Mouse (Mus musculus) stomach, embryonic 15.5 days (tissue): ENCODE measurements around the gene Borcs6. TPM values are rescaled to one million over a fixed set of nuclear protein-coding genes. Genes with fewer than 3 reads are reported as not detected.
A peak's percentile ranks its signal among the peaks of the same experiment; 100 is the strongest.

Experiments
- ATAC-seq: fragments of 200-750 bp; cut with Nextera tagmentation; 2 replicates; pipeline ENCODE4 v1.8.0; 2017; ENCODE audit warnings: low read depth, moderate number of reproducible peaks, moderate TSS enrichment; ENCODE audit not compliant: insufficient read depth, low FRiP score
- H3K27ac ChIP-seq: fragments of 300-500 bp; sonication (generic); 2 replicates; pipeline ENCODE4 v1.5.1; 2015; ENCODE audit warnings: mild to moderate bottlenecking, inconsistent platforms
- H3K27me3 ChIP-seq: fragments of 300-500 bp; sonication (generic); replicated peaks from 2 replicates; pipeline ENCODE4 v1.6.1; 2015; ENCODE audit warnings: inconsistent platforms
- H3K36me3 ChIP-seq: fragments of 300-500 bp; sonication (generic); 2 replicates; pipeline ENCODE4 v1.6.1; 2015; ENCODE audit warnings: inconsistent platforms
- H3K4me1 ChIP-seq: fragments of 300-500 bp; sonication (generic); 2 replicates; pipeline ENCODE4 v1.6.1; 2015; ENCODE audit warnings: inconsistent platforms
- H3K4me2 ChIP-seq: fragments of 300-500 bp; sonication (generic); 2 replicates; pipeline ENCODE4 v1.6.1; 2015; ENCODE audit warnings: mild to moderate bottlenecking, inconsistent platforms
- H3K4me3 ChIP-seq: fragments of 300-500 bp; sonication (generic); replicated peaks from 2 replicates; pipeline ENCODE4 v1.5.1; 2015; ENCODE audit warnings: inconsistent platforms
- H3K9ac ChIP-seq: fragments of 300-500 bp; sonication (generic); 2 replicates; pipeline ENCODE4 v1.6.1; 2015; ENCODE audit warnings: inconsistent platforms
- H3K9me3 ChIP-seq: fragments of 300-500 bp; sonication (generic); 2 replicates; pipeline ENCODE4 v1.6.1; 2016; ENCODE audit warnings: inconsistent platforms
- WGBS: fragments of 180-500 bp; shearing (Covaris S2); methylation state at CpG from one replicate; pipeline ENCODE4 v1.1.7; 2015; 5-methylcytosine and 5-hydroxymethylcytosine counted together
- polyA plus RNA-seq: library from polyadenylated mRNA; unstranded; fragments of >200 nt; fragmentation: Nextera tagmentation; extraction: Ambion mirVana; gene quantifications from 2 replicates; pipeline ENCODE4 v1.2.1, GENCODE M21; 2015

Borcs6 gene
- polyA plus RNA-seq, 1 experiment from 2014 or later = 10.7 TPM

DNA sequence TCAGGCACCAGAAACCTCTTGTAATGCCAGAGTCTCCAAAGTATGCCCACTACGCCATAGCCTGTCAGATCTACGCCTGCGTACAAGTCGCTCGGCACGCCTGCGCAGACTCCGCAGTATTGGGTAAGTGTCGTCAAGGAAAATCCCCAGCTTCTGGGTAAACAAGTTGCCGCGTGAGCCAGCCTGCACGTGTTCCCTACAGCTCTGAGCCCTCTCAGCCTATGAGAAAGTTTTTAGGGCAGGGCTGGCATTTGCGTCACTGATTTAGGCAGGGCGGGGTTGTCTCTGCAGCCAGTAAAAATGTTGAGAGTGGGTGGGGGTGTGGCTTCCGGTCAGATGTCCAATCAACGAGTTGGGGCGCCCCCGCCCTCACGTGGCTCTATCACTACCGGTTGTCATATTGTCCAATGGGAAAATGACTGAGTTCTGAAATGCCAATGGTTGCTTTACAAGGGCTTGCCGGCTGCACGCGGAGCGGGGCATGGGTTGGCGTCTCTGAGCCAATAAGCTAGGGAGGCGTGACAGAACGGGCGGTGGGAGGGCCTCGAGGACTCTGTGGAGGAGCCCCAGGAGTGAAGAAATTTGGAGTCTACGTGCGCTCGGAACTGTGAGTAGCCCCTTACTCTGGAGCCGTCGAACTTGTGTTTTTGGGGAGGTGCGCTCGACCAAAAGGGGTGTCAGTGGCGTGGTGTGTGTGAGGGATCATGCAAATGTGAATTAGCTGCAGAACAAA, 35.3 kb downstream of the Borcs6 start, which contains the start of gene Per1:
Gene Per1, plus strand, starts transcription at position 521 of the 733 bp plus-strand sequence.
- H3K9ac ChIP-seq = peak within 1 kb of the TSS; percentile 77
- H3K36me3 ChIP-seq = 0 out of 2 replicates have a peak, but pooled peaks cover 8% of the 10 kb centered on the region
- peak; percentile 89 for ATAC-seq
- H3K9me3 ChIP-seq = no peaks in the 10 kb centered on the region
- H3K4me1 ChIP-seq = peaks cover 31% of the 10 kb centered on the region
- H3K27ac ChIP-seq = peak within 1 kb of the TSS; percentile 98
- peak within 1 kb of the TSS; percentile 91 for H3K4me2 ChIP-seq
- no peaks in the 10 kb centered on the region for H3K27me3 ChIP-seq
- WGBS = under 1% methylated on average over 37 of the region's 37 CpGs
- peak within 1 kb of the TSS; percentile 66 for H3K4me3 ChIP-seq

GRCm38 (mm10) chr11:69095511-69096231, 36.2 kb downstream of the Borcs6 start:
- Histone ChIP-seq H3K9me3 (no peaks in the 10 kb centered on the region), H3K27ac (peak overlapping the region; percentile 98), H3K36me3 (peaks cover 9% of the 10 kb centered on the region), H3K9ac (peak overlapping the region; percentile 77), H3K4me2 (peak overlapping the region; percentile 91), H3K27me3 (no peaks in the 10 kb centered on the region), H3K4me1 (peaks cover 33% of the 10 kb centered on the region), H3K4me3 (peak overlapping the region; percentile 66)
- no peak for ATAC-seq
- WGBS = 3% methylated on average over 27 of the region's 27 CpGs

DNA sequence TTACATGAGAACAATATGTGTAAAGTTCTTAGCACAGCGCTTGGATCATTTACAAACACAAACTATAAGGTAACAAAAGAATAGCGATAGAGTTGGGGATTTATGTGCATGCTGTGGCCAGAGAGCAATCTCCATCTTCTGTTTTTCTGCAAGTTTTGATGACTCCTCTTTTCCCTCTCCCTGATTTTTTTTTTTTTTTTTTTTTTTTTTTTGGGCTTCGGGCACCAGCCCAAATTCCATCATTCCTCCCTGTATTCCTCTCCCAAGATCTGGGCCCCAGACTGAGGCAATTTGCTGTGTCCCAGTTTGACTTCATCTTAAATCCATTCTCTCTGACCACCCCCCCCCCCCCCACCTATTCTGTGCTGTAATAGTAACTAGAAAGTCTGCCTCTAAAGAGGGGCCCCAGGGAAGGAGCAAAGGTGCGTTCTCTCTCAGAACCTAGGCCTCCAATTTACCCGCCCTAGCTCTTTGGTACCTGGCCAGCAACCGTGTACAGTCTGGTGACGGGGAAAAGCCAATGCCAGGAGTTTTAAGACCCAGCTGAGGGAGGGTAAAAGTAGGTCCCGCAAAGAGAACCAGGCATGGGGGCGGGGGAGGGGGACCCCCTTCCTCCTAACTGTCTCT, 37.0 kb downstream of the Borcs6 start:
- WGBS = 10% methylated on average over 9 of the region's 9 CpGs
- Histone ChIP-seq H3K27ac (peak overlapping the region; percentile 98), H3K9ac (peak overlapping the region; percentile 77; the same call in 1 of the 2 replicates), H3K27me3 (no peaks in the 10 kb centered on the region), H3K4me1 (peaks cover 34% of the 10 kb centered on the region), H3K9me3 (no peaks in the 10 kb centered on the region), H3K36me3 (peaks cover 13% of the 10 kb centered on the region), H3K4me3 (peak overlapping the region; percentile 66), H3K4me2 (peak overlapping the region; percentile 91)
- peak; percentile 1; the same call in 1 of the 2 replicates for ATAC-seq

GRCm38 (mm10) chr11:69096987-69097900, 37.7 kb downstream of the Borcs6 start:
- H3K9me3 ChIP-seq = no peaks in the 10 kb centered on the region

DNA sequence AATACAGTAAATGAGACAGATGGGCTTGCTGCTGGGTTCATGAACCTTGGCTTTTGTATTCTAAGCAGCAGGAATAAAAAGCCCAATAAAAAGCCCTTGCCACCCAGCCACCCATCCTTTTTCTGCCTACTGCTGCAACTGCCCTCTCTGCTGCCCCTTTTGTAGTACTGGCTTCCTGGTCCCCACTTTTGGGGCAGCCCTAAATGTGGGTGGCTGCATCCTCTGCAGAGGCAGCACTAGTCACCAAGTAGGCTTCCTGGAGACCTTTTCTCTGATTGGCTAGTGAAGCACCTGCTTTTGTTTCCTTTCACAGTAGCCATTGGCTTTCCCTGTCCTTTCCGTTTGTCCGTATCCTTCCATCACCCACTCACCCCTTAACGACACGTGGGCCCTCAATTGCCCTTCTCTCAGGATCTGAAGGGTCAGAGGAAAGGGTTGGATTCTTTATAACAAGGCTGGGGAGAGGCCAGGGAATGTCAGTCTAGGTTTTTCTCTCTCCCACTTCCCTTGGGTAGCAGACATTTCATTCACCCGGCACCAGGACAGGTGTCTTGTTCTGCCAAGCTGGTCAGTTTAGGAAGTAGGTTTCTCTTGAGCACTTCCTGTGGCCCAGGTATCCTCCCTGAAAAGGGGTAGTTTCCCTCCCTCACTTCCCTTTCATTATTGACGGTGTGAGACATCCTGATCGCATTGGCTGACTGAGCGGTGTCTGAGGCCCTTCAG, 38.7 kb downstream of the Borcs6 start:
- WGBS = 24% methylated on average over 8 of the region's 8 CpGs
- no peak for ATAC-seq
- peak overlapping the region; percentile 91 for H3K4me2 ChIP-seq
- H3K4me3 ChIP-seq = peak overlapping the region; percentile 66
- H3K4me1 ChIP-seq = peaks cover 34% of the 10 kb centered on the region
- H3K27ac ChIP-seq = peak overlapping the region; percentile 98
- H3K27me3 ChIP-seq = no peaks in the 10 kb centered on the region
- H3K36me3 ChIP-seq = peaks cover 27% of the 10 kb centered on the region
- no peak overlapping the region for H3K9ac ChIP-seq
- H3K9me3 ChIP-seq = no peaks in the 10 kb centered on the region

More at GRCm38 (mm10) chr11:69096987-69097900, 37.7 kb downstream of the Borcs6 start:
- WGBS = 2% methylated on average over 29 of the region's 29 CpGs
- Histone ChIP-seq H3K36me3 (peaks cover 20% of the 10 kb centered on the region), H3K4me3 (peak overlapping the region; percentile 66), H3K27me3 (no peaks in the 10 kb centered on the region), H3K9ac (peak overlapping the region; percentile 49; the same call in 1 of the 2 replicates), H3K4me2 (peak overlapping the region; percentile 91), H3K27ac (peak overlapping the region; percentile 98), H3K4me1 (peaks cover 34% of the 10 kb centered on the region)
- peak; percentile 49 for ATAC-seq

DNA sequence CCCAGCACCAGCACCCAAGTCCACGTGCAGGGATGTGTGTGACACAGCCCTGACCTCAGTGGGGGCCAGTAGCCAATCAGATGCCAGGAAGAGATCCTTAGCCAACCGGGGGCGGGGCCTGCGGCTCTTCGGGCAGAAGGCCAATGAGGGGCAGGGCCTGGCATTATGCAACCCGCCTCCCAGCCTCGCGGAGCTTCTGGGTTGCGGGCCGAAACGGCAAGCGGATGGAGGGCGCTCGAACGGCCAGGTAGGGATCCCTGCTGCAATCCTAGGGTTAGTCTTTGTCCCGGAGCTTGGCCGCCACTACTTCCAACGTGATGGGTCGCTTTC, 39.2 kb downstream of the Borcs6 start:
- 0% methylated on average over 19 of the region's 19 CpGs for WGBS
- H3K27ac ChIP-seq = peak overlapping the region; percentile 98
- peak; percentile 11; the same call in 1 of the 2 replicates for ATAC-seq
- H3K4me3 ChIP-seq = peak overlapping the region; percentile 66
- no peaks in the 10 kb centered on the region for H3K27me3 ChIP-seq
- peaks cover 32% of the 10 kb centered on the region for H3K36me3 ChIP-seq
- no peaks in the 10 kb centered on the region for H3K9me3 ChIP-seq
- H3K9ac ChIP-seq = peak overlapping the region; percentile 57
- H3K4me2 ChIP-seq = peak overlapping the region; percentile 91
- peaks cover 34% of the 10 kb centered on the region for H3K4me1 ChIP-seq

DNA sequence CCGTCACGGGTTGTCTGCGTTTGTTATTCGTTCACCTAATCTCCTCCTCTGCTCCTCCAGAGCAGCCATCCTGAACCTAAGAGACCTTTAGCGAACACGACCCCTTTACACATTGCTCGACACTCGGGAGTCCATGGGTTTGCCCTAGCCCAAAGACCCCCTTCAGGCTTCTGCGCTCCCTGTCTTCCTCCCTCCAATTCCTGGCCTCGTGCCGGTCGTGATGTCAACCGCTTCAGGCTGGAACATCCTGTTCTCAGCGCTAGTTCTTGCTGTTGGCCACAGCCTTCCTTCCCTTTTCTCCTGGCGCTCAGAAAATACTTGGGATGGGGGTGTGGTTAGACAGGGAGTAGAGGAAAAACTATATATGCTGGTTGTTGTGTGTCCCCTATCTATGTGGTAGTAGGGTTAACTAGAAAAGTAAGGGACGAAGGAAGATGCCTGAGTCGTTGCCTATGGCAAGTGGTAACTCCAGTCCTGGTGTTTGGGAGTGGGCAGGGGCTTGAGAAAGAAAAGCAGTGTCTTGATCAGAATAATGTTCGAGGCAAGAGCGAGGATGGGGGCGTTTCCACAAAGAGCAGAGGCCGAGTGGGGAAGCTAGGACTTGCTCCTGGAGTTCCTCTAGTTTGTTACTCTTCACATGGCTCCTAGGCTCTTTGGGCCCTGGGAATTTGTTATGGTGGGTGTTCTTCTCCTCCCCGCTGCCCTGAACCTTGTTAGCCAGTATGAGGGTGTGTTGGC, 39.8 kb downstream of the Borcs6 start:
- Histone ChIP-seq H3K4me1 (peaks cover 34% of the 10 kb centered on the region), H3K9ac (peak overlapping the region; percentile 57), H3K4me3 (peak overlapping the region; percentile 66), H3K27me3 (no peaks in the 10 kb centered on the region), H3K36me3 (peaks cover 38% of the 10 kb centered on the region), H3K4me2 (peak overlapping the region; percentile 91), H3K9me3 (no peaks in the 10 kb centered on the region), H3K27ac (peak overlapping the region; percentile 98)
- WGBS = under 1% methylated on average over 22 of the region's 22 CpGs
- ATAC-seq = no peak

DNA sequence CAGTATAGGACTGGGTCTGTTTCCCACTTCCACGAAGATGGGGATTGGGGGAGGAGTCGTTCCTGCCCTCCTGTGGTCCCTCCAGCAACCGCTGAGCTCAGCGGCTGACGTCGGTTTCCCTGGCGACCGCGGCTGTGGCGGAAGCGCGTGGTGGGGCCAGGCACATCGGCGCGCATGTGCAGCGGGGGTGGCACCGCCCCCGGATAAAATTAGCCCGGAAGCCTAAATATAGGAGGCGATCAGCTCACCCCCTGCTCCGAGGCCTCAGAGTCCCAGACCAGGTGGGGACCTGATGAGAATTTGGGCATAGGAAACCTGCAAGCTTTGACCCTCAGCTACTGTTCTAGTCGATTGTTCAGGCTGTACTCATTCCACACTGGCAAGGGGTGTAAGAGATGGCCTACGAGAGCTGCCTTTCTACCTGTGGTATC, 40.4 kb downstream of the Borcs6 start:
- peak overlapping the region; percentile 98 for H3K27ac ChIP-seq
- H3K9ac ChIP-seq = no peak overlapping the region; the same call in 1 of the 2 replicates
- H3K4me3 ChIP-seq = peak overlapping the region; percentile 66
- no peaks in the 10 kb centered on the region for H3K27me3 ChIP-seq
- H3K9me3 ChIP-seq = no peaks in the 10 kb centered on the region
- no peak; the same call in 1 of the 2 replicates for ATAC-seq
- H3K36me3 ChIP-seq = peaks cover 44% of the 10 kb centered on the region
- WGBS = under 1% methylated on average over 23 of the region's 23 CpGs
- peak overlapping the region; percentile 91 for H3K4me2 ChIP-seq
- peaks cover 34% of the 10 kb centered on the region for H3K4me1 ChIP-seq

DNA sequence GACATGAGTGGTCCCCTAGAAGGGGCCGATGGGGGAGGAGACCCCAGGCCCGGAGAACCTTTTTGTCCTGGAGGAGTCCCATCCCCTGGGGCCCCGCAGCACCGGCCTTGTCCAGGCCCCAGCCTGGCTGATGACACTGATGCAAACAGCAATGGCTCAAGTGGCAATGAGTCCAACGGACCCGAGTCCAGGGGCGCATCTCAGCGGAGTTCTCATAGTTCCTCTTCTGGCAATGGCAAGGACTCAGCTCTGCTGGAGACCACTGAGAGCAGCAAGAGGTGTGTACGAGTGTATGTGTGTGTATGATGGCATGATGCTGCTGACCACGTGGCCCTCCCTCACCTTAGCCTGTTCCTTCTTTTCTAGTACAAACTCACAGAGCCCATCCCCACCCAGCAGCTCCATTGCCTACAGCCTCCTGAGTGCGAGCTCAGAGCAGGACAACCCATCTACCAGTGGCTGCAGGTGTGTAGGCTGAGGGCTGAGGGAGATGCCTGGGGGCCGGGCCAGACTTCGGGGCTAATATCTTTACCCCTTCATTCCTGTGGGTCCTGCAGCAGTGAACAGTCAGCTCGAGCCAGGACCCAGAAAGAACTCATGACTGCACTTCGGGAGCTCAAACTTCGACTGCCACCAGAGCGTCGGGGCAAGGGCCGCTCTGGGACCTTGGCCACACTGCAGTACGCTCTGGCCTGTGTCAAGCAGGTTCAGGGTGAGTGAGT, 41.3 kb downstream of the Borcs6 start:
- no peak for ATAC-seq
- peaks cover 34% of the 10 kb centered on the region for H3K4me1 ChIP-seq
- H3K27ac ChIP-seq = peak overlapping the region; percentile 98
- no peak overlapping the region for H3K9ac ChIP-seq
- no peaks in the 10 kb centered on the region for H3K9me3 ChIP-seq
- H3K4me3 ChIP-seq = peak overlapping the region; percentile 66; the same call in 1 of the 2 replicates
- H3K4me2 ChIP-seq = peak overlapping the region; percentile 91
- H3K36me3 ChIP-seq = peaks cover 53% of the 10 kb centered on the region
- H3K27me3 ChIP-seq = no peaks in the 10 kb centered on the region
- WGBS = 86% methylated on average over 20 of the region's 20 CpGs
